Mouse (Mus musculus) colon, adult 2 months (tissue): ENCODE results near the gene Adcy5. TPM values are rescaled to one million over a fixed set of nuclear protein-coding genes. Genes with fewer than 3 reads are reported as not detected.

Experiments used
- polyA plus RNA-seq: library from polyadenylated mRNA; depleted of rRNA; stranded (reverse); fragments of >200 nt; gene quantifications from 2 replicates; pipeline ENCODE4 v1.2.3, GENCODE M21; 2012; rRNA removed

The Adcy5 gene
- polyA plus RNA-seq, result 29.0 and 31.8 TPM in 2 replicates

GRCm38 (mm10) chr16:35154641-35155390, at the start of gene Adcy5:
Gene Adcy5 (plus strand): TSS chr16:35154877.

Other genes with a start within 250 kb of the Adcy5 start
- 57.7 and 58.3 TPM in 2 replicates for gene Hacd2, start 132.4 kb upstream of the Adcy5 start, polyA plus RNA-seq
- 9.2 and 13.6 TPM in 2 replicates for gene Sec22a, start 209.0 kb downstream of the Adcy5 start, polyA plus RNA-seq